Mouse (Mus musculus): ENCODE data around the gene Tbl1x. TPM values are rescaled to one million over a fixed set of nuclear protein-coding genes. Genes with fewer than 3 reads are reported as not detected.
"Not testable (repeated sequence)": the region's sequence is repeated elsewhere in the genome, so short reads cannot be mapped to it uniquely, and the experiment has no call there.

Tbl1x gene
- polyA plus RNA-seq, 1 experiment: 70.4 TPM

- TF ChIP-seq CTCF (IDR thresholded peaks at IDR 0.05; ENCODE audit: low read depth, low read length) (no peak), EP300 (IDR thresholded peaks at IDR 0.05; ENCODE audit: insufficient read depth, low read depth, low read length) (no peak), POLR2A (IDR thresholded peaks at IDR 0.05; ENCODE audit: insufficient read depth, low read length) (no peak)
- Histone ChIP-seq H3K27me3 (ENCODE audit: control insufficient read depth, insufficient read depth, low read length, poor library complexity, severe bottlenecking) (no peaks in the 10 kb centered on the region), H3K9me3 (replicated peaks; ENCODE audit: control insufficient read depth, insufficient read depth, low read length, poor library complexity, severe bottlenecking) (no peaks in the 10 kb centered on the region)
Observed at GRCm38 (mm10) chrX:77530997-77531396, 20.2 kb downstream of the Tbl1x start.

DNA sequence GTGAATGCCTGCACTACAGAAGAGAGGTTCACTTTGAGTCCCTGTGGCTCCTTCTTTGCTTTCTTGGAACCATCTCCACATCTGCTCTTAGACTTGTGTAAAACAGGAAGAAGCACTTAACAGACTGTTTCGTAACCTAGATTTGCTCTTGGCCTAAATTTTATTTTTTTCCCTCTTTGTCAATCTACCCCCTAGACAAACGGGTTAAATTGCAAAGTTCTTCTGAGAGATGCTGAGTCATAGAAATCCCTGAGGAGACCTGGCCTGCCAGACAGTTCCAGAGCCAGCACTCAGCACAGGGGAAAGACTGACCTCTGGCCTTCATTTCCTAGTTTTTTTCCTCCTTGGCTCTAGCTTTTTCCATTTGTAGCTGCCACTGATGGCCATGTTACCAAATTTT lies 23.1 kb downstream of the Tbl1x start:
- Histone ChIP-seq H3K4me1 (ENCODE audit: control insufficient read depth, insufficient read depth, low read length) (peaks cover 2% of the 10 kb centered on the region), H3K9ac (ENCODE audit: low read depth, poor library complexity, severe bottlenecking) (no peak overlapping the region), H3K27me3 (ENCODE audit: control insufficient read depth, insufficient read depth, low read length, poor library complexity, severe bottlenecking) (no peaks in the 10 kb centered on the region), H3K36me3 (ENCODE audit: control insufficient read depth, insufficient read depth, low read length, poor library complexity, severe bottlenecking) (no peaks in the 10 kb centered on the region), H3K9me3 (replicated peaks; ENCODE audit: control insufficient read depth, insufficient read depth, low read length, poor library complexity, severe bottlenecking) (no peaks in the 10 kb centered on the region), H3K4me3 (ENCODE audit: low read depth, low read length) (no peak overlapping the region), H3K27ac (ENCODE audit: insufficient read depth, low read length) (no peak overlapping the region)
- TF ChIP-seq EP300 (IDR thresholded peaks at IDR 0.05; ENCODE audit: insufficient read depth, low read depth, low read length): no peak

More at GRCm38 (mm10) chrX:77530997-77531396, 20.2 kb downstream of the Tbl1x start:
- Histone ChIP-seq H3K36me3 (ENCODE audit: control insufficient read depth, insufficient read depth, low read length, poor library complexity, severe bottlenecking) (no peaks in the 10 kb centered on the region), H3K9ac (ENCODE audit: low read depth, poor library complexity, severe bottlenecking) (no peak overlapping the region), H3K4me1 (ENCODE audit: control insufficient read depth, insufficient read depth, low read length) (peaks cover 2% of the 10 kb centered on the region), H3K4me3 (ENCODE audit: low read depth, low read length) (no peak overlapping the region), H3K27ac (ENCODE audit: insufficient read depth, low read length) (no peak overlapping the region)

DNA sequence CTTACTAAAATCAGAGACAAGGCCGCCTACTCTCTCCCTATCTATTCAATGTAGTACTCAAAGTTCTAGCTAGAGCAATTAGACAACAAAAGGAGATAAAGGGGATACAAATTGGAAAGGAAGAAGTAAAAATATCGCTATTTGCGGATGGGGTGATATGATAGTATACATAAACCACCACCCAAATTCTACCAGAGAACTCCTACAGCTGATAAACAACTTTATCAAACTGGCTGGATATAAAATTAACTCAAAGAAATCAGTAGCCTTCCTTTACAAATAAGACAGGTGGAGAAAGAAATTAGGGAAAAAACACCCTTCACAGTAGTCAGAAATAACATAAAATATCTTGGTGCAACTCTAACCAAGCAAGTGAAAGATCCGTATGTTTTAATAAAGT lies 29.0 kb downstream of the Tbl1x start:
- H3K27ac ChIP-seq (ENCODE audit: insufficient read depth, low read length); H3K36me3 ChIP-seq (ENCODE audit: control insufficient read depth, insufficient read depth, low read length, poor library complexity, severe bottlenecking); H3K9ac ChIP-seq (ENCODE audit: low read depth, poor library complexity, severe bottlenecking); H3K9me3 ChIP-seq (replicated peaks; ENCODE audit: control insufficient read depth, insufficient read depth, low read length, poor library complexity, severe bottlenecking); H3K4me1 ChIP-seq (ENCODE audit: control insufficient read depth, insufficient read depth, low read length); H3K27me3 ChIP-seq (ENCODE audit: control insufficient read depth, insufficient read depth, low read length, poor library complexity, severe bottlenecking); H3K4me3 ChIP-seq (ENCODE audit: low read depth, low read length): not testable (repeated sequence)

DNA sequence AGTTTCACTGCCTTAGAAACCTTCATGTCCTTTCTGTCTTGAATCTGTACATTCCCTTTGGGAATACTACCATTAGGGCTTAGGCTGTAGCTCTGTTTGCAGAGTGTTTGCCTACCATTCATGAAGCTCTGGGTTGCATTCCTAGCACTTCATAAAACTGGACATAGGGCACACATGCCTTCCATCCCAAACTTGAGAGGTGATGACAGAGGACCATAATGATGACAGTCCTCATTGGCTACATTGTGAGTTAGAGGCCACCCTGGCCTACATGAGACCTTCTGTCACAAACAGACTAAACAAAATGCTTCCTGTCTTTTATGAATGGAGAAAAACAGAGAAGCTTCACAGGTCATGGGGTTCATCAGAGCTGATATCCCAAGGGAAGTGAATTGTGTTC lies 33.2 kb downstream of the Tbl1x start:
- no peak for TF ChIP-seq CTCF (IDR thresholded peaks at IDR 0.05; ENCODE audit: low read depth, low read length)
- TF ChIP-seq POLR2A (IDR thresholded peaks at IDR 0.05; ENCODE audit: insufficient read depth, low read length): no peak
- no peak for TF ChIP-seq EP300 (IDR thresholded peaks at IDR 0.05; ENCODE audit: insufficient read depth, low read depth, low read length)
- Histone ChIP-seq H3K36me3 (ENCODE audit: control insufficient read depth, insufficient read depth, low read length, poor library complexity, severe bottlenecking) (no peaks in the 10 kb centered on the region), H3K9me3 (replicated peaks; ENCODE audit: control insufficient read depth, insufficient read depth, low read length, poor library complexity, severe bottlenecking) (no peaks in the 10 kb centered on the region), H3K27me3 (ENCODE audit: control insufficient read depth, insufficient read depth, low read length, poor library complexity, severe bottlenecking) (no peaks in the 10 kb centered on the region), H3K9ac (ENCODE audit: low read depth, poor library complexity, severe bottlenecking) (no peak overlapping the region), H3K4me3 (ENCODE audit: low read depth, low read length) (no peak overlapping the region), H3K27ac (ENCODE audit: insufficient read depth, low read length) (no peak overlapping the region), H3K4me1 (ENCODE audit: control insufficient read depth, insufficient read depth, low read length) (no peaks in the 10 kb centered on the region)

DNA sequence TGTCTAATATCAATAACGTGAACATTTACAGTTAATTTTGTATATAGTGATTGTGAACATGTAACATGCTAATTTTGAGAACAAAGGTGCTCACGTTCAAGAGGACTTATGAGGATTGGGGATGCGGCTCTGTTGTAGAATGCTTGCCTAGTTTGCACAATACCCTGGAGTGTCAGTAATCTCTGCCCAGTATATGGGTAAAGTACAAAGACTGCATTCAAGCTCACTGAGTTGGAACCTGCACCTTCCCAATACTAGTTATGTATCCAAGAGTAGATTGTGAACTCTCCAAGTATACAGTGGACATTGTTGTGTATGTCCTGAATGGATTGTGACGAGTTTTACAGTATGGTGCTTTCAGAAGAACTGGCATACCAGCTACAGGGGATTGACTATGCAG lies 33.7 kb downstream of the Tbl1x start:
- Histone ChIP-seq H3K4me3 (ENCODE audit: low read depth, low read length) (no peak overlapping the region), H3K36me3 (ENCODE audit: control insufficient read depth, insufficient read depth, low read length, poor library complexity, severe bottlenecking) (no peaks in the 10 kb centered on the region), H3K9ac (ENCODE audit: low read depth, poor library complexity, severe bottlenecking) (no peak overlapping the region), H3K27ac (ENCODE audit: insufficient read depth, low read length) (no peak overlapping the region), H3K9me3 (replicated peaks; ENCODE audit: control insufficient read depth, insufficient read depth, low read length, poor library complexity, severe bottlenecking) (no peaks in the 10 kb centered on the region), H3K4me1 (ENCODE audit: control insufficient read depth, insufficient read depth, low read length) (no peaks in the 10 kb centered on the region), H3K27me3 (ENCODE audit: control insufficient read depth, insufficient read depth, low read length, poor library complexity, severe bottlenecking) (no peaks in the 10 kb centered on the region)
- no peak for TF ChIP-seq CTCF (IDR thresholded peaks at IDR 0.05; ENCODE audit: low read depth, low read length)
- TF ChIP-seq EP300 (IDR thresholded peaks at IDR 0.05; ENCODE audit: insufficient read depth, low read depth, low read length): no peak
- no peak for TF ChIP-seq POLR2A (IDR thresholded peaks at IDR 0.05; ENCODE audit: insufficient read depth, low read length)

DNA sequence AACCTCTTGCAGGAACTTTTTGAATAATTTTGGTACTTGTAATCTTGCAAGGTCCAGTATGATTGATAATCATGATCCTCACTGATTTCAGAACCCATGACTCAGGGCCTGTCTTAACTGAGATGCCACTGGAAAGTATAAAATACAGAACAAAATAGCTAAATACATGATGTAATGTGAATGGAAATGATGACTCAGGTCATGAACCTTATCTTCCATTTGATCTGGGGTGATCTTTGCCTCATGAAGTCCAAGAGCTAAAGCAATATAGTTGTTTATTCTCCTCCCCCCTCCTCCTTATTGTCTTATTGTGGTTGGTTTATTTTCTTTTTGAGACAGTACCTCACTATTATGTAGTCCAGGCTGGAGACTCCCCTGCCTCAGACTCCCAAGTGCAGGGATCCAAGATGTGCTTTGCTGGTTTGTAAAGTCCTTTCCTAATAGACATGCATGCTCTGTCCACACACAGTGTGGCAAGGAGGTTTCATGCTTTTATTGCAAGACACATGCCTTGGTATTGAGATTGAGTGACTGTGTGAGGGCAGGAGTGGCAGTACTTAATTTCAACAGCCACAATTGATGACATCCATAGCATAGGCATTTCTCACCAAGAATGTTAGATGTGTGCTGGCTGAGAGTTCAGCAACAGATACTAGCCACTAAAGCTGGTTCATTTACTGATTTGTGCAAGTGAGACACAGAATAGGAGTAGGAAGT lies 34.7 kb downstream of the Tbl1x start:
- no peaks in the 10 kb centered on the region for H3K9me3 ChIP-seq (replicated peaks; ENCODE audit: control insufficient read depth, insufficient read depth, low read length, poor library complexity, severe bottlenecking)
- no peak overlapping the region for H3K27ac ChIP-seq (ENCODE audit: insufficient read depth, low read length)
- no peaks in the 10 kb centered on the region for H3K4me1 ChIP-seq (ENCODE audit: control insufficient read depth, insufficient read depth, low read length)
- TF ChIP-seq EP300 (IDR thresholded peaks at IDR 0.05; ENCODE audit: insufficient read depth, low read depth, low read length) (no peak), CTCF (IDR thresholded peaks at IDR 0.05; ENCODE audit: low read depth, low read length) (no peak), POLR2A (IDR thresholded peaks at IDR 0.05; ENCODE audit: insufficient read depth, low read length) (no peak)
- H3K36me3 ChIP-seq (ENCODE audit: control insufficient read depth, insufficient read depth, low read length, poor library complexity, severe bottlenecking): no peaks in the 10 kb centered on the region
- no peak overlapping the region for H3K9ac ChIP-seq (ENCODE audit: low read depth, poor library complexity, severe bottlenecking)
- no peaks in the 10 kb centered on the region for H3K27me3 ChIP-seq (ENCODE audit: control insufficient read depth, insufficient read depth, low read length, poor library complexity, severe bottlenecking)
- H3K4me3 ChIP-seq (ENCODE audit: low read depth, low read length): no peak overlapping the region
